Mouse (Mus musculus) cerebellum, adult 2 months (tissue): Measurements from ENCODE around the gene Gm11492.

ENCODE experiments used
- CTCF ChIP-seq: fragments of 200-500 bp; IDR thresholded peaks from 2 replicates; pipeline ENCODE4 v1.5.1; 2011; ENCODE audit warnings: low read depth, mild to moderate bottlenecking, control low read depth, low read length, moderate library complexity, borderline replicate concordance; ENCODE audit not compliant: insufficient read depth
- POLR2A ChIP-seq: fragments of 200-500 bp; IDR thresholded peaks from 2 replicates; pipeline ENCODE4 v1.6.1; 2011; ENCODE audit warnings: low read length, control low read depth, borderline replicate concordance; ENCODE audit not compliant: insufficient read depth

DNA sequence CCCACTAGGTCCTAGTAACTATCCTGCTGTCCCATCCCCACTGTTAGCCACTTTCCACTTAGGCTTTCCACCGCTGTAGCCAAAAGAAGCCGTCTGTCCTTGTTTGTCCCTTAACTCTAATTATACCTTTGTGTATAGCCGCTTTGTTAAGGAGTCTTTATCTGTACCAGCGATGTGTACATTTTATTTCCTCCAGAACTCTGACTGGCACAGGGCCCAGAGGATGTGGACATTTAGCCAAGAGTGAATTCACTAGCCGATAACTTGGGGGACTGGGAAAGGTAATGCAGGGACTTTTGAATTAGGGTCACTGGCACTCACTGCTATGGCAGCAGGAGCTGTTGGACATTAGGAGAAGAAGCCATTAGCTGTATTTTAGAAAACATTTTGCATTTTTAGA, 12.1 kb upstream of the Gm11492 start:
- TF ChIP-seq CTCF (no peak), POLR2A (no peak)
